Comparison of ENCODE assay signal across 28 mouse cellular contexts in the genomic region with DNA sequence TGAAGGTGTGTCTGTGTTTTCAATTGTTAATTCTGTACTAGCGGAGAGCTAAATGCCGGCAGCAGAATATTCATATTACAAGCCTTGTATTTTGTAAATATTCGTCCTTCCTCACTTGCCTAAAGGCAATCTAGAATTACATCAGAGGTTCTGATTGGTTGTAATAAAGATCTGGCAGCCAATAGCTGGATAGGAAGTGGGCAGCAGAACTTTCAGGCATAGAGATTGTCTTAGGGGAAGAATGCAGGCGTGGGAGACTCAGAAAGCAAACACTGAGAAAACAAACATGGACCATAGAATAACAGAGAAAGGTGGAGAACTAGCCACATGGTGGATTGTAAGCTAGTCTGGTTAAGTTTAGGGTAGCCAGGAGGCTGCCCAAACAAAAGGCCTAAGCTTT. TPM values are rescaled to one million over a fixed set of nuclear protein-coding genes. Genes with fewer than 3 reads are reported as not detected.
DNase-seq lines count a peak whose midpoint lies in the region; ATAC-seq lines count a peak whose summit lies in the region.
"Had no signal": no experiment of that assay in that cellular context is flagged by ENCODE, and none has a peak within 500 bp of the region (broad histone marks: within the 10 kb centered on the region; RNA-seq: fewer than 3 reads in every experiment).

No protein-coding gene starts in this region.

- H3K27me3 ChIP-seq in kidney, embryonic 14.5 days (ENCODE audit: control insufficient read depth, insufficient read depth, low read length), result no peaks in the 10 kb centered on the region
- H3K27me3 ChIP-seq in lung, embryonic 16.5 days (ENCODE audit: control insufficient read depth, insufficient read depth, low read depth, low read length), result no peaks in the 10 kb centered on the region
- H3K27me3 ChIP-seq in embryonic facial prominence, embryonic 13.5 days, result no peaks in the 10 kb centered on the region
- no peaks in the 10 kb centered on the region for H3K27me3 ChIP-seq in stomach, embryonic 16.5 days (ENCODE audit: control insufficient read depth, insufficient read depth, low read length)
- H3K27me3 ChIP-seq: hindbrain, embryonic 15.5 days; limb, embryonic 12.5 days; liver, embryonic 15.5 days had no signal

- H3K36me3 ChIP-seq in kidney, embryonic 14.5 days (ENCODE audit: control insufficient read depth, insufficient read depth, low read length), result no peaks in the 10 kb centered on the region
- H3K36me3 ChIP-seq in lung, embryonic 16.5 days (ENCODE audit: control insufficient read depth, insufficient read depth, low read length), result no peaks in the 10 kb centered on the region
- no peaks in the 10 kb centered on the region for H3K36me3 ChIP-seq in embryonic facial prominence, embryonic 13.5 days
- no peaks in the 10 kb centered on the region for H3K36me3 ChIP-seq in stomach, embryonic 16.5 days (ENCODE audit: control insufficient read depth, insufficient read depth, low read length)
- H3K36me3 ChIP-seq: hindbrain, embryonic 10.5 days; hindbrain, embryonic 15.5 days; limb, embryonic 12.5 days; liver, embryonic 15.5 days had no signal

- no peak overlapping the region for H3K4me2 ChIP-seq in kidney, embryonic 14.5 days (replicated peaks; ENCODE audit: low read depth, low read length)
- no peak overlapping the region for H3K4me2 ChIP-seq in lung, embryonic 16.5 days (ENCODE audit: low read depth, low read length)
- H3K4me2 ChIP-seq in embryonic facial prominence, embryonic 13.5 days, result no peak overlapping the region
- no peak overlapping the region for H3K4me2 ChIP-seq in stomach, embryonic 16.5 days (ENCODE audit: low read depth, low read length)
- H3K4me2 ChIP-seq: hindbrain, embryonic 15.5 days; limb, embryonic 12.5 days; liver, embryonic 15.5 days had no signal

- H3K27ac ChIP-seq in kidney, embryonic 14.5 days (ENCODE audit: low read depth, low read length), result peak overlapping the region; percentile 24; the same call in 1 of the 2 replicates
- peak overlapping the region; percentile 2; the same call in 1 of the 2 replicates for H3K27ac ChIP-seq in lung, embryonic 16.5 days (ENCODE audit: low read length)
- peak overlapping the region; percentile 55; the same call in 1 of the 2 replicates for H3K27ac ChIP-seq in embryonic facial prominence, embryonic 13.5 days
- peak overlapping the region; percentile 33; the same call in 1 of the 2 replicates for H3K27ac ChIP-seq in stomach, embryonic 16.5 days (ENCODE audit: low read length)
- H3K27ac ChIP-seq: forebrain, embryonic 10.5 days; hindbrain, embryonic 10.5 days; hindbrain, embryonic 15.5 days; limb, embryonic 12.5 days; liver, embryonic 15.5 days; macrophage had no signal

- H3K4me1 ChIP-seq in kidney, embryonic 14.5 days (ENCODE audit: control insufficient read depth, insufficient read depth, low read length), result no peaks in the 10 kb centered on the region
- no peaks in the 10 kb centered on the region for H3K4me1 ChIP-seq in lung, embryonic 16.5 days (replicated peaks; ENCODE audit: control insufficient read depth, insufficient read depth, low read length)
- peaks cover 8% of the 10 kb centered on the region; the same call in 1 of the 2 replicates for H3K4me1 ChIP-seq in embryonic facial prominence, embryonic 13.5 days
- H3K4me1 ChIP-seq in stomach, embryonic 16.5 days (ENCODE audit: control insufficient read depth, insufficient read depth, low read length), result no peaks in the 10 kb centered on the region
- H3K4me1 ChIP-seq: forebrain, embryonic 10.5 days; hindbrain, embryonic 15.5 days; limb, embryonic 12.5 days had no signal

- DNase-seq in kidney, adult 18-20 months, result no peak
- no peak for DNase-seq in lung, postnatal 14 days
- no peak for DNase-seq in left cerebral cortex, postnatal 36 days (ENCODE audit: low spot score in 2 of 2)
- DNase-seq: adrenal gland, adult 2 months; adrenal gland, postnatal 36 days; cerebellum, adult 9-10 months; gastrocnemius, postnatal 10 days; heart, postnatal 14 days; kidney, postnatal 10 days; right cerebral cortex, postnatal 4 days had no signal

- H3K4me3 ChIP-seq in kidney, embryonic 14.5 days (ENCODE audit: low read length), result no peak overlapping the region
- no peak overlapping the region for H3K4me3 ChIP-seq in lung, embryonic 16.5 days (ENCODE audit: low read length)
- H3K4me3 ChIP-seq in embryonic facial prominence, embryonic 13.5 days, result no peak overlapping the region
- no peak overlapping the region for H3K4me3 ChIP-seq in stomach, embryonic 16.5 days (replicated peaks; ENCODE audit: low read length)
- H3K4me3 ChIP-seq: forebrain, embryonic 10.5 days; hindbrain, embryonic 10.5 days; hindbrain, embryonic 15.5 days; limb, embryonic 12.5 days; liver, embryonic 15.5 days had no signal

- WGBS in kidney, embryonic 14.5 days, result 37% methylated on average over 4 of the region's 4 CpGs
- WGBS in lung, embryonic 16.5 days, result 42% methylated on average over 4 of the region's 4 CpGs
- 26% methylated on average over 4 of the region's 4 CpGs for WGBS in embryonic facial prominence, embryonic 13.5 days
- WGBS in stomach, embryonic 16.5 days, result 40% methylated on average over 4 of the region's 4 CpGs

- no peak overlapping the region for H3K9ac ChIP-seq in kidney, embryonic 14.5 days (ENCODE audit: low read depth, low read length)
- no peak overlapping the region for H3K9ac ChIP-seq in lung, embryonic 16.5 days (ENCODE audit: low read length)
- H3K9ac ChIP-seq in embryonic facial prominence, embryonic 13.5 days, result no peak overlapping the region
- H3K9ac ChIP-seq in stomach, embryonic 16.5 days (ENCODE audit: low read length), result no peak overlapping the region
- H3K9ac ChIP-seq: hindbrain, embryonic 15.5 days; limb, embryonic 12.5 days; liver, embryonic 15.5 days had no signal

- peak; percentile 68 for ATAC-seq in kidney, embryonic 14.5 days (ENCODE audit: low FRiP score, low TSS enrichment)
- peak; percentile 47; the same call in 1 of the 2 replicates for ATAC-seq in lung, embryonic 16.5 days (ENCODE audit: low read depth)
- ATAC-seq in embryonic facial prominence, embryonic 13.5 days (ENCODE audit: insufficient number of reproducible peaks, insufficient read depth, low FRiP score, low TSS enrichment, low read depth), result no peak
- ATAC-seq in stomach, embryonic 16.5 days (ENCODE audit: insufficient read depth, low FRiP score), result peak; percentile 29; the same call in 1 of the 2 replicates
- no peak for ATAC-seq in inflammation-experienced regulatory T-cells, adult 6 months
- ATAC-seq: activated CD4-positive, CD25-positive, alpha-beta regulatory T cell, adult 4 months; CD4-positive, CD25-positive, alpha-beta regulatory T cell, adult 4 months; lung, postnatal 0 days; midbrain, embryonic 16.5 days had no signal

- intact Hi-C loops in left cerebral cortex, postnatal 36 days (cut with DNase I), result no loop called here

- H3K9me3 ChIP-seq in kidney, embryonic 14.5 days (ENCODE audit: control insufficient read depth, low read length), result no peaks in the 10 kb centered on the region
- H3K9me3 ChIP-seq in lung, embryonic 16.5 days (ENCODE audit: control insufficient read depth, low read length), result no peaks in the 10 kb centered on the region
- no peaks in the 10 kb centered on the region for H3K9me3 ChIP-seq in embryonic facial prominence, embryonic 13.5 days
- no peaks in the 10 kb centered on the region for H3K9me3 ChIP-seq in stomach, embryonic 16.5 days (replicated peaks; ENCODE audit: control insufficient read depth, low read length)
- H3K9me3 ChIP-seq: forebrain, embryonic 10.5 days; hindbrain, embryonic 10.5 days; hindbrain, embryonic 15.5 days; limb, embryonic 12.5 days; liver, embryonic 15.5 days had no signal

RNA-seq across cellular contexts. Expression of a gene that starts 10.6 kb away (rescaled TPM):
- polyA plus RNA-seq in kidney, embryonic 14.5 days (2014; fragmentation: Nextera tagmentation; extraction: Ambion mirVana), result 0.39 and 0.61 TPM in 2 replicates
- polyA plus RNA-seq in lung, embryonic 16.5 days (2015; fragmentation: Nextera tagmentation; extraction: Ambion mirVana), result 34.0 and 44.7 TPM in 2 replicates
- 0.97 and 1.3 TPM in 2 replicates for polyA plus RNA-seq in embryonic facial prominence, embryonic 13.5 days (2015; fragmentation: Nextera tagmentation; extraction: Ambion mirVana)
- 0.53 and 0.65 TPM in 2 replicates for polyA plus RNA-seq in stomach, embryonic 16.5 days (2015; fragmentation: Nextera tagmentation; extraction: Ambion mirVana)
- polyA plus RNA-seq in inflammation-experienced regulatory T-cells, adult 6 months (2017; shearing (Covaris generic)), result 1 to 10 TPM; 1.5 to 4.2 (median 3.4) TPM
- 1 to 10 TPM; 1.7 to 1.8 TPM for total RNA-seq in left cerebral cortex, postnatal 36 days (2021)
- total RNA-seq: gastrocnemius, postnatal 10 days; liver, adult 2 months had no signal
- polyA plus RNA-seq: heart, embryonic 14.5 days; liver, adult 2 months; liver, embryonic 15.5 days; macrophage had no signal

RNA-seq across cellular contexts. Expression of a gene that starts 18.3 kb away (rescaled TPM):
- 8.7 and 11.4 TPM in 2 replicates for polyA plus RNA-seq in kidney, embryonic 14.5 days (2014; fragmentation: Nextera tagmentation; extraction: Ambion mirVana)
- polyA plus RNA-seq in lung, embryonic 16.5 days (2015; fragmentation: Nextera tagmentation; extraction: Ambion mirVana), result 13.6 and 14.2 TPM in 2 replicates
- 9.1 and 10.5 TPM in 2 replicates for polyA plus RNA-seq in embryonic facial prominence, embryonic 13.5 days (2015; fragmentation: Nextera tagmentation; extraction: Ambion mirVana)
- polyA plus RNA-seq in stomach, embryonic 16.5 days (2015; fragmentation: Nextera tagmentation; extraction: Ambion mirVana), result 14.8 and 15.1 TPM in 2 replicates
- 1 to 10 TPM; 1.5 to 3.2 (median 2.1) TPM for polyA plus RNA-seq in inflammation-experienced regulatory T-cells, adult 6 months (2017; shearing (Covaris generic))
- 1 to 10 TPM; 4.9 TPM for total RNA-seq in left cerebral cortex, postnatal 36 days (2021)

RNA-seq across cellular contexts. Expression of a gene that starts 20.6 kb away (rescaled TPM):
- polyA plus RNA-seq in kidney, embryonic 14.5 days (2014; fragmentation: Nextera tagmentation; extraction: Ambion mirVana), result 8.8 and 10.8 TPM in 2 replicates
- polyA plus RNA-seq in lung, embryonic 16.5 days (2015; fragmentation: Nextera tagmentation; extraction: Ambion mirVana), result 3.5 and 4.7 TPM in 2 replicates
- 10.7 and 10.9 TPM in 2 replicates for polyA plus RNA-seq in embryonic facial prominence, embryonic 13.5 days (2015; fragmentation: Nextera tagmentation; extraction: Ambion mirVana)
- polyA plus RNA-seq in stomach, embryonic 16.5 days (2015; fragmentation: Nextera tagmentation; extraction: Ambion mirVana), result 9.3 and 9.8 TPM in 2 replicates
- 10 to 100 TPM in 2 of 3 experiments, 1 to 10 TPM in 1; 3.5 to 23.1 (median 12.8) TPM for polyA plus RNA-seq in inflammation-experienced regulatory T-cells, adult 6 months (2017; shearing (Covaris generic))
- total RNA-seq in left cerebral cortex, postnatal 36 days (2021), result 1,000 to 10,000 TPM; 1,042 to 1,110 TPM
- total RNA-seq: neutrophil, adult 5-6 weeks had no signal

RNA-seq across cellular contexts. Expression of a gene that starts 24.0 kb away (rescaled TPM):
- 643 and 681 TPM in 2 replicates for polyA plus RNA-seq in kidney, embryonic 14.5 days (2014; fragmentation: Nextera tagmentation; extraction: Ambion mirVana)
- polyA plus RNA-seq in lung, embryonic 16.5 days (2015; fragmentation: Nextera tagmentation; extraction: Ambion mirVana), result 680 and 700 TPM in 2 replicates
- polyA plus RNA-seq in embryonic facial prominence, embryonic 13.5 days (2015; fragmentation: Nextera tagmentation; extraction: Ambion mirVana), result 710 and 723 TPM in 2 replicates
- 938 and 959 TPM in 2 replicates for polyA plus RNA-seq in stomach, embryonic 16.5 days (2015; fragmentation: Nextera tagmentation; extraction: Ambion mirVana)
- 10 to 100 TPM; 77.6 to 91.2 (median 82.5) TPM for polyA plus RNA-seq in inflammation-experienced regulatory T-cells, adult 6 months (2017; shearing (Covaris generic))
- 100 to 1,000 TPM; 736 to 850 TPM for total RNA-seq in left cerebral cortex, postnatal 36 days (2021)

RNA-seq across cellular contexts. Expression of a gene that starts 33.8 kb away (rescaled TPM):
- 17.5 and 17.7 TPM in 2 replicates for polyA plus RNA-seq in kidney, embryonic 14.5 days (2014; fragmentation: Nextera tagmentation; extraction: Ambion mirVana)
- polyA plus RNA-seq in lung, embryonic 16.5 days (2015; fragmentation: Nextera tagmentation; extraction: Ambion mirVana), result 14.0 and 14.7 TPM in 2 replicates
- polyA plus RNA-seq in embryonic facial prominence, embryonic 13.5 days (2015; fragmentation: Nextera tagmentation; extraction: Ambion mirVana), result 22.1 and 22.2 TPM in 2 replicates
- 12.2 and 13.1 TPM in 2 replicates for polyA plus RNA-seq in stomach, embryonic 16.5 days (2015; fragmentation: Nextera tagmentation; extraction: Ambion mirVana)
- 1 to 10 TPM; 4.8 to 5.4 (median 5.2) TPM for polyA plus RNA-seq in inflammation-experienced regulatory T-cells, adult 6 months (2017; shearing (Covaris generic))
- total RNA-seq in left cerebral cortex, postnatal 36 days (2021), result 100 to 1,000 TPM; 162 to 175 TPM

Comparison
In these comparisons a context has a peak if more than half of its experiments do, and no peak if none do; other contexts are left out.
1. ATAC-seq: peak in kidney, embryonic 14.5 days (single experiment), lung, embryonic 16.5 days (single experiment) and stomach, embryonic 16.5 days (single experiment); none in embryonic facial prominence, embryonic 13.5 days (single experiment) and inflammation-experienced regulatory T-cells, adult 6 months (single experiment).
2. H3K27ac ChIP-seq: peak in every context shown above with its lines; median percentile 55 in embryonic facial prominence, embryonic 13.5 days; 33 in stomach, embryonic 16.5 days; 24 in kidney, embryonic 14.5 days; 2 in lung, embryonic 16.5 days.